Mouse (Mus musculus) adrenal gland, postnatal 36 days (tissue): ENCODE data around the gene Ostf1. TPM values are rescaled to one million over a fixed set of nuclear protein-coding genes. Genes with fewer than 3 reads are reported as not detected.
A peak's percentile ranks its signal among the peaks of the same experiment; 100 is the strongest.

Source experiments
- DNase-seq, 2 experiments: peaks; one replicate each; pipeline ENCODE4 v3.0.0; 2021; ENCODE audit warnings: mixed read lengths in 1 of 2
- long read RNA-seq, 2 experiments: library from polyadenylated mRNA; stranded (forward); transcript quantifications; one replicate each; pipeline ENCODE4 v2.0.0; 2021; ENCODE audit warnings: borderline sequencing depth in 2 of 2
- total RNA-seq, 2 experiments: library from RNA; stranded (reverse); gene quantifications; 2 replicates each; pipeline ENCODE4 v1.2.3; 2021

Gene Ostf1
- 100 to 1,000 TPM; 127 to 163 TPM for total RNA-seq
- long read RNA-seq, experiment 1, transcript Ostf1-201 (10 exons, 2,726 nt) = major isoform, 207 of 222 reads
- long read RNA-seq, experiment 1, partial matches to known transcripts = 3 of 222 reads
- long read RNA-seq, experiment 1, other reads (novel, unspliced or antisense) = 12 of 222 reads
- long read RNA-seq, experiment 2, transcript Ostf1-201 (10 exons, 2,726 nt) = major isoform, 69 of 72 reads
- long read RNA-seq, experiment 2, partial matches to known transcripts = 2 of 72 reads
- long read RNA-seq, experiment 2, other reads (novel, unspliced or antisense) = 1 of 72 reads

- DNase-seq = peak; percentile 99
Observed at GRCm38 (mm10) chr19:18631644-18632219, at the start of gene Ostf1, which contains the start of gene Nmrk1. Gene Ostf1, minus strand, starts transcription at chr19:18631823. Gene Nmrk1, plus strand, starts transcription at chr19:18631950.

- no peak for DNase-seq
Observed at GRCm38 (mm10) chr19:18673116-18673515, 41.5 kb upstream of the Ostf1 start.

- DNase-seq = no peak
Observed at GRCm38 (mm10) chr19:18672498-18672897, 40.9 kb upstream of the Ostf1 start.

- peak; percentile 59 to 67 for DNase-seq
Observed at GRCm38 (mm10) chr19:18671056-18671741, 39.6 kb upstream of the Ostf1 start.

- DNase-seq = peak; percentile 99
Observed at GRCm38 (mm10) chr19:18670608-18671007, 39.0 kb upstream of the Ostf1 start, which contains the start of gene Carnmt1. Gene Carnmt1, plus strand, starts transcription at chr19:18670764.

- no peak for DNase-seq
Observed at GRCm38 (mm10) chr19:18669551-18669950, 37.9 kb upstream of the Ostf1 start.

- DNase-seq = no peak
Observed at GRCm38 (mm10) chr19:18666966-18667365, 35.3 kb upstream of the Ostf1 start.

GRCm38 (mm10) chr19:18663904-18664303 is 32.3 kb upstream of the Ostf1 start:
- no peak for DNase-seq

GRCm38 (mm10) chr19:18661683-18662082 is 30.1 kb upstream of the Ostf1 start:
- no peak for DNase-seq

GRCm38 (mm10) chr19:18660466-18660865 is 28.8 kb upstream of the Ostf1 start:
- DNase-seq = no peak

- no peak for DNase-seq
Observed at GRCm38 (mm10) chr19:18659349-18659748, 27.7 kb upstream of the Ostf1 start.

- no peak for DNase-seq
Observed at GRCm38 (mm10) chr19:18658473-18658872, 26.9 kb upstream of the Ostf1 start.

- no peak for DNase-seq
Observed at GRCm38 (mm10) chr19:18655999-18656398, 24.4 kb upstream of the Ostf1 start.

- DNase-seq = no peak
Observed at GRCm38 (mm10) chr19:18654984-18655383, 23.4 kb upstream of the Ostf1 start.

- DNase-seq = no peak
Observed at GRCm38 (mm10) chr19:18654330-18654729, 22.7 kb upstream of the Ostf1 start.

- DNase-seq = no peak
Observed at GRCm38 (mm10) chr19:18653058-18653457, 21.4 kb upstream of the Ostf1 start.

GRCm38 (mm10) chr19:18652592-18652991 is 21.0 kb upstream of the Ostf1 start:
- peak; percentile 72 to 73 for DNase-seq

- no peak for DNase-seq
Observed at GRCm38 (mm10) chr19:18650473-18650872, 18.9 kb upstream of the Ostf1 start.

GRCm38 (mm10) chr19:18649955-18650354 is 18.3 kb upstream of the Ostf1 start:
- DNase-seq = no peak

GRCm38 (mm10) chr19:18648558-18648945 is 16.9 kb upstream of the Ostf1 start:
- DNase-seq = no peak

GRCm38 (mm10) chr19:18647775-18648557 is 16.3 kb upstream of the Ostf1 start:
- no peak for DNase-seq

- peak; percentile 47 to 54 for DNase-seq
Observed at GRCm38 (mm10) chr19:18646853-18647420, 15.3 kb upstream of the Ostf1 start.
